Mouse (Mus musculus): ENCODE data around the gene Appl2.

DNA sequence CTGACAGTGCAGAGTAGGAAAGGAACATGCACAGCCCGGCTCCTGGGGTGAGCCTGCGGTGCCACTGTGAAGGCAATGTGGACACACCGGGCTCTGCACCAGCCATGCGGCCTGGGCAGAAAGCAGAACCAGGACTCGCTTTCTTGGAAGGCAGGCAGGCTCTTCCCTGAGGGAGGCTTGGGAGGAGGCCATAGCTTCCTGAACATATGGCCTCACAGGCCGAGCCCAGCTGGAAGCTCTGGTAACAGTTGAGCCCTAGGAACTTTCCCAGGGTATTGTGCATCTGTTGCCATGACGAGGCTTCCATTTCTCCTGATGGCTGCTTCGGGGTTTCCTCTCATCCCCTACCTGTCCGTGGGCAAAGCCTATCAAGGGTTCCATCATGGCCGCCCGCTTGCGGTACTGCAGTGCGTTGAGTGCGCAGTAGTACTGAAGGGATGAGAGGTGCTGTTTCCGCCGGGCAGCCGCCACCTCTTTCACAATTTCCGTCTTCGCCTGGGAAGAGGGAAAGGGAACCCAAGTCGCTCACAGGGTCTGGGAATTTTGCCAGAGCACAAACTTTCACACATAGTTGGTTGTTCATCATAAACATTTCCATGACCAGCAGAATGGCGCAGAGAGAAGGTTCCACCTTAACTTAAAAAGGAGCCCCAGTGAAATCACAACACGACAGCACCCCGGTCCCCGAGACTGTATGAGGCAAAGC is 28.0 kb downstream of the Appl2 start:
- TF ChIP-seq POLR2A (IDR thresholded peaks at IDR 0.05; ENCODE audit: insufficient read length, low read depth) (no peak), MYOG (IDR thresholded peaks at IDR 0.05; ENCODE audit: control insufficient read depth in 1 of 3, insufficient read depth in 1 of 3, insufficient read length in 2 of 3, low read depth in 2 of 3) (no peak), MAX (IDR thresholded peaks at IDR 0.05; ENCODE audit: low read depth) (no peak)
